Mouse (Mus musculus) forelimb bud, embryonic 11.5 days (tissue): ENCODE measurements around the gene Sec23b.
"Not testable (repeated sequence)": the region's sequence is repeated elsewhere in the genome, so short reads cannot be mapped to it uniquely, and the experiment has no call there.

ENCODE experiments used
- DNase-seq: peaks from one replicate; pipeline ENCODE4 v3.0.0-alpha.2; 2012; ENCODE audit warnings: low read depth, low spot score

The Sec23b gene

GRCm38 (mm10) chr2:144555820-144556552 is at the start of gene Sec23b:
Gene Sec23b (plus strand): TSS chr2:144556229.
- DNase-seq, result peak; percentile 96

GRCm38 (mm10) chr2:144514619-144515018 is 41.4 kb upstream of the Sec23b start:
- DNase-seq, result no peak

DNA sequence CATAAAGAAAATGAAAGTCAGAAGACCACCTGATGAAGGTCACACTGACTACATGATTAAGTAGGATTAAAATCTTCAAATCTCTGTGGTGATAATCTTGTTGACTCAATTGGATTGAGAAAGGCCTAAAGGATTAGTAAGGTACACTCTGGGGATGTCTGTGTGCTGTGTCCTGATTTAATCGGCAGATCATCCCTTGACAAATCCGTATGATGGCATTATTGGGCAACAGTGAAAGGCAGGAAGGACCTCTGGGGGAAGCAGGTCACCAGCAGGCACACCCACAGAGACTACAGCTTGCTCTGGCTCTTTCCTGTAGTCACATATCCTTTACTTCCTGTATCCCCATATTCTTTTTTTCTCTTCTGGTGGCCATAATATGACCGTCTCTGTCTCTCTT is 36.3 kb upstream of the Sec23b start:
- no peak for DNase-seq

DNA sequence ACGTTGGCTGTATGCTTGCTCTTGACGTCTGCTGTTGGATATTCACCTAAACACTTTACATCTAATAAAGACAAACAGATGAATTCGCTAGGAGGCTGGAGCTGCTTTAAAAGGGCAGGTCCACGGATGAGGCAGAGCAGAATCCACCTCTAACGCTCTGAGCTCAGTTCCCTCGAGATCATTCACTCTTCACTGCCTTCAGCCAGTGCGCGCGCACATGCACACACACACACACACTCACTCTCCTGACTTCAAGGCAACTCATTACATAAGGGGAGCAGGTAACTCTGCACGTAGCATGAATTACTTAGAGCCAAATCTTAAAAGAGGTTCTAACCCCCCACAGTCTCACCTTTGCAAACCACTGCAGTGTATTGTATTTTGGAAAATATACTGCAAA is 30.2 kb upstream of the Sec23b start:
- no peak for DNase-seq

DNA sequence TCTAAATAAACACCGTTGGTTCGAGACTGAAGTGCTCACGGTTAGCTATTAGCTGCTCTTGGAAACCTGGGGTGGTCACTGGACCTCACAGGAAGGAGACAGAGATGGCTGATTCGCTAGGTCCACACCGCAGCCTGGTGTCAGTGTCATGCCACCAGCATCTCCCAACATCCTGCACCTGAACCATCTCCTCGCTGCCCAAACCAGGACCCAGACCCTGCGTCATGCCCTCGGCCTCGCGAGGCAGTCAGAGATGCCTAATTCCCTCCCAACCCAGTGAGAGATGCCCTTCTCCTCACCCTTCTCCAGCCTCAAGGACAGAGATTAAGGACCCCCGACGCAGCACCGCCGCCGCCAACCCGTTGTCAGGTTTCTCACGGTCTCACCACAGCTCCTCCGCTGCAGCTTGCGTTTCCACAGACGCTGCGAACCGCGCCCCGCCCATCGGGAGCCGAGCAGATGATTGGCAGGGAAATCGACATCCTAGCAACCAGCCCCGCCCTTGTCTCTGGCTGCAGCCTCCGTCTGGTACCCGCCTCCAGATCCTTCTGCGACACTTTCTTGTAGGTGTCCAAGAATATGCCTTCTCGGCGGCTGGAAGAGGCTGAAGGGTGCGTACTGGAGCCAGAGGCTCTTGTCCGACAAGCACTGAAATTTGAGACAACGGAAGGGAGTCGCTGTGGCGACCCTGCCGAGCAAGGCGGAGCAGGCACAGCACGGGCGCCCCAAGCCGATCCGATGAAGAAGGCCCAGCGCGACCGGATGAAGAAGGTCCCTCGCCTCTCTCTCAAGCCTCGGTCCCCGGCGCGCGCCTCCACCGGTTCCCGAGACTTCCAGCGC is 28.8 kb upstream of the Sec23b start, which contains the start of the genes Dzank1 and Polr3f:
Gene Dzank1 (minus strand): TSS at position 434 of the 840 bp plus-strand sequence.
Gene Polr3f (plus strand): TSS at position 738 of the 840 bp plus-strand sequence.
- DNase-seq, result peak; percentile 96

- no peak for DNase-seq
These were observed 28.2 kb upstream of the Sec23b start for GRCm38 (mm10) chr2:144527821-144528174.

DNA sequence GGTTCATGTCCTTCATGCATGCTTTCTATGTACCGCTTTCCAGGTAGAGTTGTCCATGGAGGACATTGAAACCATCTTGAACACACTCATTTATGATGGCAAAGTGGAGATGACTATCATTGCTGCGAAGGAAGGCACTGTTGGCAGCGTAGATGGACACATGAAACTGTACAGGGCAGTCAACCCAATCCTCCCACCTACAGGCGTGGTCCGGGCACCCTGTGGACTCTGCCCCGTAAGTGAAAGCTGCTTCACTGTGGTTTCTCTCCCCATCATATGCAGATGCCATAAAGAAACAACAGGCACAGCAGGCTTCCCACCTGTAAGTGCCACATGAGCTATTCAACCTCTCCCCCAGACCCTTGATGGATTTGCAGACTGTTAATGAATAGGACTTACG is 18.9 kb upstream of the Sec23b start:
- no peak for DNase-seq

DNA sequence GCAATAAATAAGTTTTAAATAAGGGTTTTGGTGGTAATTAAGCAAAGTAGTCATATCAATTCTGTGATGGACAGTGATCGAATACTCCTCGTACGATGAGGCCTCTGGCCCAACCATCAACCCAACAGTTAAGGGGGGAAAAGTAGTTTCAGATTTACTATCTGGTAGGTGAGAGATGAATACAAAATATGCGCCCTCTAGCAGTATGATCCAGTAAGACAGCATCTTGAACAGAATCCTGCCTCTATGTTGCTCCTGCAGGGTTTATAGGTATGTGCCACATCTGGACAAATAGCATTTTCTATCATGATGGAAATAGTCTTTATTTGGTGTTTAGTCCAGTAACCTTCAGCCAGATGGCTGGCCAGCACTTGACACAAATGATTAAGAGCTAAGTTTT is 14.8 kb upstream of the Sec23b start:
- no peak for DNase-seq

DNA sequence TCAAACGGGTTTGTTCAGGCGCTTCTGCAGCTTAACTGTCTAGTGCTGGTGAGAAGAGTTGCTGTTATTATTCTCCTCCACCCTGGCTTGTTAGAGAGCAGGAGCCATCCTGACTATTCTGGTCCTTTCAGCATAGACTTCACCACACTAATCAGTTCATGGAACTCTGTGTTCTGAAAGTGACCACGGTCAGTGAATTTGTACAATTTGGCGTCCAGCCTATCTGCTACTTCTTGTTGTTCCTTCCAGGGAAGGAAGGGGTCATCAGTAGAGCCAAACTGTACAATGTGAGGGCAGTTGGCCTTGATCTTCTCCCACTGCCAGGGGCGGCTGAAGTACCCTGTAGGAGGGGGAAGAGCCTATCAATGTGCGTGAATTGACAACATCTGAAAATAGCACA is 12.4 kb upstream of the Sec23b start:
- DNase-seq, result no peak

GRCm38 (mm10) chr2:144544630-144545029 is 11.4 kb upstream of the Sec23b start:
- DNase-seq, result no peak

DNA sequence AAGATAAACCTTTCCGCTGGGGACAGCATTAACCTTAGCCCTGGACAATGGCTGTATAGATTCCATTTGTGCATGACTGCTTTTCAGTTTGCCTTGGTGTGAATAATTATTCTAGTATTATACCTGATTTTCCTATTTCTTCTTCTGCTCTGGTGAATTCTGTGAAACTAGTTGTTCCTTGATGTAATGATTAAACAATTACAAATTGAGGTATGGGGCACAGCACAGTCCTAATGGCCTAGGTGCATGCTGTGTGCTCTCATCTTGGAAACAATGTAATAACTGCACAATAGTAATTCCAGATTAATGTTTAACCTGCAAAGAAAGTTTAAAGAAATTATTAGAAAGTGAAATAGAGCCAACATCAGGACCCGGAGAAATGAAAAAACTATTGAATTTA is 11.0 kb upstream of the Sec23b start:
- DNase-seq, result no peak

GRCm38 (mm10) chr2:144545481-144545880 is 10.5 kb upstream of the Sec23b start:
- no peak for DNase-seq

DNA sequence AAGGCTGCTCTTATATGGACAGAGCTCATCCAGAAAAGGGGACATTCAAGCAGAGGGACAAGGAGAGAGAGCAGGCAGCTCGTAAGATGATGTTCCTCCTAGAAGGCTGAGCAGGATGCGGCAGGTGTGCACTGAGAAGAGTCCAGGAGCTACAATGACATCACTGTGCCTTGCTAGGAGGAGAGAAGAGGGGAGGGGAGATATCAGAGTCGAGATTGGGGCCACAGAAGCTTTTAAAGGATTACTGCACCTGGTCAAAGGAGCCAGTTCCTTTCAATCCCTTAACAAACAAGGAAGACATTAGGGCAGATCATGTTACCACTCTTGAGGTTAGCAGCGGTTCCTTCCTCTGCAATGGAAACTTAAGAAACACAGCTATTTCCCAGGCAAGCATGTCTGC is 8.5 kb upstream of the Sec23b start:
- no peak for DNase-seq

DNA sequence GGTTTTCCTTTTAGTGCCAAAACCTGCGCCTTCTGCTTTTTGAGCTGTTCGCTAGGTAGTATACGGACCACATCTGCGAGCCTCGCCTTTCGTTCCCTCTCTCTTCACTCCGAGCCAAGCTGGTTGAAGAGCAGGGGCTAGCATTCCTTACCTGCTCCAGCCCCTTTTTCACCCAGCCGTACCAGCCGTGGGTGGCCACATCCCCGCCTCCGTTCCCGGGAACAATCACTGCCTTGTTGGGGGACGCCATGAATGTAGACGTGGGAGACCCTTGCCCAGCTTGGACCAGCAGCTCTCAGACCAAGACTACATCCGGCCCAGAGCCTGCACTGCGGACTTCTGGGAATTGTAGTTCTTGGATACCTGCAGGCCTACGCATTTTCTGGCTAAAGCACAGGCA is 5.5 kb upstream of the Sec23b start, which contains the start of gene Rbbp9:
Gene Rbbp9 (minus strand): TSS at position 341 of the 400 bp plus-strand sequence.
- peak; percentile 88 for DNase-seq

- no peak for DNase-seq
These were observed 2.1 kb upstream of the Sec23b start for GRCm38 (mm10) chr2:144553905-144554304.

GRCm38 (mm10) chr2:144555286-144555819 is 676 bp upstream of the Sec23b start:
- peak; percentile 29 for DNase-seq

DNA sequence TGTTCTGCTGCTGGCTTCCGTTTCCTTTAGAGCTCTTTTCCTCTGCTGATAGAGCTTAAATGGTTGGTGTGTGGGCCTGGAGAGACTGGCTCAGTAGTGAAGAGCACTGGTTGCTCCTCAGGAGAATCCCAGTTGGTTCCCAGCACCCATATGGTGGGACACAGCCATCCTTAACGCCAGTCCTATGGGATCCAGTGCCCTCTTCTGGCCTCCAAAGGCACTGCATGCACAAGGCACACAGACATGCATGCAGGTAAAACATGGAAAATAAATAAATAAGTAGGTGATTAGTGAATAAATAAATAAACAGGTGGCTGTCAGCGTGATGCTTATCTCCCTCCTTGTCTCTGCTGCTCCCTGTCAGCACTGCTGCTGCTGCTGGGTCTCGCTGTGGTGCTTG is 32.7 kb downstream of the Sec23b start:
- no peak for DNase-seq

- DNase-seq, result not testable (repeated sequence)
These were observed 37.0 kb downstream of the Sec23b start for GRCm38 (mm10) chr2:144593036-144593435.

- DNase-seq, result peak; percentile 79
These were observed 38.1 kb downstream of the Sec23b start, which contains the start of gene Smim26 for GRCm38 (mm10) chr2:144593951-144594651. Gene Smim26 (plus strand): TSS chr2:144594054.

DNA sequence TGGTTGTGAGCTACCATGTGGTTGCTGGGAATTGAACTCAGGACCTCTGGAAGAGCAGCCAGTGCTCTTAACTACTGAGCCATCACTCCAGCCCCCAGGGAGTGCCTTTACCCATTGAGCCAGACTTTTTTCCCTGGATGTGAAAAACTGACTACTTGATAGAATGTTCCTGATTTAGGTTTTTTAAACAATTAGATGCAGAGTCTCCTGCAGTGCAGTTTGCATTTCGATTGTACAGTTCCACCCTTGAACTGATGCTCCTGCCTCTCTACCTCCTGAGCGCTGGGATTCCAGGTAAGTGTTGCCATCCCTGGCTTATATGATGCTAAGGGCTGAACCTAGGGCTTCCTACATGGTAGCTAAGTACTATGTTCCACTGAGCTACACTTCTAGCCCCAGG is 42.0 kb downstream of the Sec23b start:
- no peak for DNase-seq

DNA sequence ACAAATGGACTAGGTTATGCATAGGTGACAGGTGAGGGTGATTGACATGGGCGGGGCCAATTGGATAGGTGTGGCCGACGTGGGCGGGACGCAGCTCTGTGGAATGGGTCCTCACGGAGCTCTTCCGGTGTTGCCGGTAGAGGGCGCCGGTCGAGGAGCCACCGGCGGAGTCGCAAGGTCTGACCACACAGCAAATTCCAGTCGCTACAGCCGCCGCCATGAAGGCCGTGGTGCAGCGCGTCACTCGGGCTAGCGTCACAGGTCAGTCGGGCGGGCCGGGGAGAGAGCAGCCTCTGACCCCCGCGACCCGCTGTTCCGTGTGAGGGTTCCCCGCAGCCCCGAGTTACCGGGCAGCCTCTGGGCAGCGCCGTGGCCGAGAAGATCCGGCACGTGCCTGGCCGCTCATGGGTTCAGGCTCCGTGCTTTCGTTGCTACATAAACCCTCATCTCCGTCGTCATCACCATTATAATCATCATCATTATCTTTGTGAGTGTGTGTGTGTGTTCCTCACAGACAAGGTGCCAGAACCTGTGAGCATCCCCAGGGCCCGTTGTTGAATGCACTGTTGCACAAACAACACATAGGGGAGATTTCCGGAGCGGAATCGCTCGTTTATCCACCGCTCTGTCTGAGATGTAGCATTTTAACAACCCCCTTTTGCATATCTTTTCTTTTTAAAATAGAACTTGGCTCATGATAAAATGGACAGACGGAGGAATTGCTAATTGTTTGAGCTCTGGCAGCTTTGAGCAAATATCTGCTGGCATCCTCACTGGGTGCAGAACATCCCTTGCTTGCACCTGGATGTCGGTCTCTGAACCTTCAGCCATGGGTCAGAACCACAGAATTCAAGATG is 44.0 kb downstream of the Sec23b start, which contains the start of gene Dtd1:
Gene Dtd1 (plus strand): TSS at position 67 of the 857 bp plus-strand sequence.
- DNase-seq, result peak; percentile 83
